Mouse (Mus musculus): ENCODE results near the gene Acsbg1.
"Not testable (repeated sequence)": the region's sequence is repeated elsewhere in the genome, so short reads cannot be mapped to it uniquely, and the experiment has no call there.

The Acsbg1 gene

GRCm38 (mm10) chr9:54661605-54662377 lies at the start of gene Acsbg1:
TSS of gene Acsbg1 (minus strand) at chr9:54661870.
- DNase-seq, result no peak

GRCm38 (mm10) chr9:54708085-54708484 lies 46.4 kb upstream of the Acsbg1 start:
- DNase-seq, result no peak

- DNase-seq, result no peak
Measured at GRCm38 (mm10) chr9:54707288-54707999, 45.8 kb upstream of the Acsbg1 start.

- no peak for DNase-seq
Measured at GRCm38 (mm10) chr9:54705561-54705960, 43.9 kb upstream of the Acsbg1 start.

- DNase-seq, result no peak
Measured at GRCm38 (mm10) chr9:54704361-54704760, 42.7 kb upstream of the Acsbg1 start.

- DNase-seq, result no peak
Measured at GRCm38 (mm10) chr9:54702581-54702980, 40.9 kb upstream of the Acsbg1 start.

GRCm38 (mm10) chr9:54700746-54701145 lies 39.1 kb upstream of the Acsbg1 start:
- no peak for DNase-seq

- DNase-seq, result no peak
Measured at GRCm38 (mm10) chr9:54700174-54700475, 38.5 kb upstream of the Acsbg1 start.

- peak; percentile 45 for DNase-seq
Measured at GRCm38 (mm10) chr9:54699345-54700173, 37.9 kb upstream of the Acsbg1 start.

GRCm38 (mm10) chr9:54699087-54699344 lies 37.3 kb upstream of the Acsbg1 start:
- DNase-seq, result no peak

GRCm38 (mm10) chr9:54698318-54699086 lies 36.8 kb upstream of the Acsbg1 start, which contains the start of gene Dnaja4:
TSS of gene Dnaja4 (plus strand) at chr9:54698873.
- no peak for DNase-seq

- DNase-seq, result peak; percentile 55
Measured at GRCm38 (mm10) chr9:54691241-54691805, 29.7 kb upstream of the Acsbg1 start.

- DNase-seq, result not testable (repeated sequence)
Measured at GRCm38 (mm10) chr9:54690697-54691096, 29.0 kb upstream of the Acsbg1 start.

- DNase-seq, result no peak
Measured at GRCm38 (mm10) chr9:54689446-54689845, 27.8 kb upstream of the Acsbg1 start.

- no peak for DNase-seq
Measured at GRCm38 (mm10) chr9:54687246-54688236, 25.9 kb upstream of the Acsbg1 start.

- DNase-seq, result no peak
Measured at GRCm38 (mm10) chr9:54683814-54684605, 22.3 kb upstream of the Acsbg1 start.

GRCm38 (mm10) chr9:54682846-54683245 lies 21.2 kb upstream of the Acsbg1 start:
- no peak for DNase-seq

- DNase-seq, result peak; percentile 69
Measured at GRCm38 (mm10) chr9:54676531-54676986, 14.9 kb upstream of the Acsbg1 start.

- DNase-seq, result no peak
Measured at GRCm38 (mm10) chr9:54673887-54674286, 12.2 kb upstream of the Acsbg1 start.

GRCm38 (mm10) chr9:54671962-54672361 lies 10.3 kb upstream of the Acsbg1 start:
- no peak for DNase-seq

Data from thymus, postnatal 25 days (tissue).